Mouse (Mus musculus): ENCODE measurements around the gene Scyl1. TPM values are rescaled to one million over a fixed set of nuclear protein-coding genes. Genes with fewer than 3 reads are reported as not detected.
A peak's percentile ranks its signal among the peaks of the same experiment; 100 is the strongest.
"Not testable (repeated sequence)": the region's sequence is repeated elsewhere in the genome, so short reads cannot be mapped to it uniquely, and the experiment has no call there.

Gene Scyl1
- polyA plus RNA-seq, 1 experiment = 113 TPM

- not testable (repeated sequence) for H3K27ac ChIP-seq (ENCODE audit: control insufficient read depth, insufficient read depth, low read length); H3K36me3 ChIP-seq (ENCODE audit: control insufficient read depth, insufficient read depth, low read length); H3K4me3 ChIP-seq (ENCODE audit: control insufficient read depth, insufficient read depth, low read length); H3K27me3 ChIP-seq (ENCODE audit: control insufficient read depth, insufficient read depth, low read length)
- TF ChIP-seq CTCF (IDR thresholded peaks at IDR 0.05; ENCODE audit: borderline replicate concordance, control insufficient read depth, extremely low read depth, insufficient read depth, low read length, poor library complexity) = peak; percentile 92
- H3K4me1 ChIP-seq (replicated peaks; ENCODE audit: control insufficient read depth, insufficient read depth, low read length) = peaks cover 41% of the 10 kb centered on the region
- peak; percentile 69 for DNase-seq
- WGBS = 11% methylated on average over 1 of the region's 1 CpGs
Measured at GRCm38 (mm10) chr19:5814048-5814447, 42.8 kb upstream of the Scyl1 start.

- H3K27ac ChIP-seq (ENCODE audit: control insufficient read depth, insufficient read depth, low read length) = no peak overlapping the region
- H3K4me1 ChIP-seq (replicated peaks; ENCODE audit: control insufficient read depth, insufficient read depth, low read length) = peaks cover 38% of the 10 kb centered on the region
- H3K4me3 ChIP-seq (ENCODE audit: control insufficient read depth, insufficient read depth, low read length) = no peak overlapping the region
- TF ChIP-seq CTCF (IDR thresholded peaks at IDR 0.05; ENCODE audit: borderline replicate concordance, control insufficient read depth, extremely low read depth, insufficient read depth, low read length, poor library complexity) (no peak), POLR2A (IDR thresholded peaks at IDR 0.05; ENCODE audit: control insufficient read depth, extremely low read depth, insufficient read depth, low read length, poor library complexity) (no peak)
- no peaks in the 10 kb centered on the region for H3K27me3 ChIP-seq (ENCODE audit: control insufficient read depth, insufficient read depth, low read length)
- WGBS = 94% methylated on average over 3 of the region's 3 CpGs
- DNase-seq = no peak
- no peaks in the 10 kb centered on the region for H3K36me3 ChIP-seq (ENCODE audit: control insufficient read depth, insufficient read depth, low read length)
Measured at GRCm38 (mm10) chr19:5813567-5813966, 42.3 kb upstream of the Scyl1 start.

GRCm38 (mm10) chr19:5811771-5812504 is 40.7 kb upstream of the Scyl1 start:
- H3K4me1 ChIP-seq (replicated peaks; ENCODE audit: control insufficient read depth, insufficient read depth, low read length) = peaks cover 33% of the 10 kb centered on the region
- no peaks in the 10 kb centered on the region for H3K27me3 ChIP-seq (ENCODE audit: control insufficient read depth, insufficient read depth, low read length)
- DNase-seq = no peak
- H3K4me3 ChIP-seq (ENCODE audit: control insufficient read depth, insufficient read depth, low read length) = no peak overlapping the region
- no peaks in the 10 kb centered on the region for H3K36me3 ChIP-seq (ENCODE audit: control insufficient read depth, insufficient read depth, low read length)
- H3K27ac ChIP-seq (ENCODE audit: control insufficient read depth, insufficient read depth, low read length) = no peak overlapping the region
- 92% methylated on average over 7 of the region's 7 CpGs for WGBS
- TF ChIP-seq CTCF (IDR thresholded peaks at IDR 0.05; ENCODE audit: borderline replicate concordance, control insufficient read depth, extremely low read depth, insufficient read depth, low read length, poor library complexity) (no peak), POLR2A (IDR thresholded peaks at IDR 0.05; ENCODE audit: control insufficient read depth, extremely low read depth, insufficient read depth, low read length, poor library complexity) (no peak)

- no peaks in the 10 kb centered on the region for H3K27me3 ChIP-seq (ENCODE audit: control insufficient read depth, insufficient read depth, low read length)
- H3K27ac ChIP-seq (ENCODE audit: control insufficient read depth, insufficient read depth, low read length) = no peak overlapping the region
- no peak overlapping the region for H3K4me3 ChIP-seq (ENCODE audit: control insufficient read depth, insufficient read depth, low read length)
- DNase-seq = no peak
- H3K4me1 ChIP-seq (replicated peaks; ENCODE audit: control insufficient read depth, insufficient read depth, low read length) = peaks cover 35% of the 10 kb centered on the region
- no peaks in the 10 kb centered on the region for H3K36me3 ChIP-seq (ENCODE audit: control insufficient read depth, insufficient read depth, low read length)
- TF ChIP-seq CTCF (IDR thresholded peaks at IDR 0.05; ENCODE audit: borderline replicate concordance, control insufficient read depth, extremely low read depth, insufficient read depth, low read length, poor library complexity) = no peak
- TF ChIP-seq POLR2A (IDR thresholded peaks at IDR 0.05; ENCODE audit: control insufficient read depth, extremely low read depth, insufficient read depth, low read length, poor library complexity) = no peak
- WGBS = 94% methylated on average over 9 of the region's 9 CpGs
Measured at GRCm38 (mm10) chr19:5810840-5811563, 39.8 kb upstream of the Scyl1 start.

GRCm38 (mm10) chr19:5810103-5810839 is 39.1 kb upstream of the Scyl1 start:
- H3K4me1 ChIP-seq (replicated peaks; ENCODE audit: control insufficient read depth, insufficient read depth, low read length) = peaks cover 35% of the 10 kb centered on the region
- no peak for TF ChIP-seq CTCF (IDR thresholded peaks at IDR 0.05; ENCODE audit: borderline replicate concordance, control insufficient read depth, extremely low read depth, insufficient read depth, low read length, poor library complexity)

GRCm38 (mm10) chr19:5809712-5810089 is 38.5 kb upstream of the Scyl1 start:
- no peaks in the 10 kb centered on the region for H3K36me3 ChIP-seq (ENCODE audit: control insufficient read depth, insufficient read depth, low read length)
- H3K27ac ChIP-seq (ENCODE audit: control insufficient read depth, insufficient read depth, low read length) = no peak overlapping the region
- no peak overlapping the region for H3K4me3 ChIP-seq (ENCODE audit: control insufficient read depth, insufficient read depth, low read length)
- 94% methylated on average over 7 of the region's 7 CpGs for WGBS
- TF ChIP-seq POLR2A (IDR thresholded peaks at IDR 0.05; ENCODE audit: control insufficient read depth, extremely low read depth, insufficient read depth, low read length, poor library complexity) (no peak), CTCF (IDR thresholded peaks at IDR 0.05; ENCODE audit: borderline replicate concordance, control insufficient read depth, extremely low read depth, insufficient read depth, low read length, poor library complexity) (no peak)
- DNase-seq = no peak
- no peaks in the 10 kb centered on the region for H3K27me3 ChIP-seq (ENCODE audit: control insufficient read depth, insufficient read depth, low read length)
- H3K4me1 ChIP-seq (replicated peaks; ENCODE audit: control insufficient read depth, insufficient read depth, low read length) = peaks cover 41% of the 10 kb centered on the region

More at GRCm38 (mm10) chr19:5810103-5810839, 39.1 kb upstream of the Scyl1 start:
- no peaks in the 10 kb centered on the region for H3K36me3 ChIP-seq (ENCODE audit: control insufficient read depth, insufficient read depth, low read length)
- no peak for DNase-seq
- no peak overlapping the region for H3K4me3 ChIP-seq (ENCODE audit: control insufficient read depth, insufficient read depth, low read length)
- H3K27ac ChIP-seq (ENCODE audit: control insufficient read depth, insufficient read depth, low read length) = no peak overlapping the region
- no peaks in the 10 kb centered on the region for H3K27me3 ChIP-seq (ENCODE audit: control insufficient read depth, insufficient read depth, low read length)
- 79% methylated on average over 11 of the region's 11 CpGs for WGBS

All from thymus, adult 2 months (tissue).